In genomic region chr4:83975569-83975968, GRCm38 (mm10) we compare ENCODE assay signal across 21 mouse cellular contexts.
DNase-seq lines count a peak whose midpoint lies in the region; ATAC-seq and TF ChIP-seq lines count a peak whose summit lies in the region.
"Had no signal": no experiment of that assay in that cellular context is flagged by ENCODE, and none has a peak within 500 bp of the region (broad histone marks: within the 10 kb centered on the region; RNA-seq: fewer than 3 reads in every experiment).

No protein-coding gene starts in this region.

- no peak overlapping the region for H3K4me2 ChIP-seq in lung, embryonic 15.5 days
- H3K4me2 ChIP-seq in lung, postnatal 0 days (replicated peaks; ENCODE audit: low read depth, low read length), result no peak overlapping the region
- H3K4me2 ChIP-seq in hindbrain, embryonic 12.5 days (replicated peaks), result no peak overlapping the region
- H3K4me2 ChIP-seq: forebrain, embryonic 13.5 days; liver, embryonic 15.5 days had no signal

- DNase-seq in lung, postnatal 0 days (ENCODE audit: low spot score), result no peak
- no peak for DNase-seq in embryonic facial prominence, embryonic 10.5 days (ENCODE audit: low spot score)
- DNase-seq in limb, embryonic 10.5 days (ENCODE audit: low spot score), result no peak
- DNase-seq in kidney, postnatal 10 days, result no peak
- DNase-seq: adrenal gland, postnatal 25 days; cerebellum, adult 18-20 months; kidney, adult 11 months; kidney, postnatal 25 days; right cerebral cortex, postnatal 14 days; thymus, adult 2 months; thymus, postnatal 4 days had no signal

- peaks cover 21% of the 10 kb centered on the region for H3K4me1 ChIP-seq in lung, embryonic 15.5 days
- H3K4me1 ChIP-seq in lung, postnatal 0 days (ENCODE audit: insufficient read depth, low read depth, low read length), result no peaks in the 10 kb centered on the region
- peaks cover 27% of the 10 kb centered on the region for H3K4me1 ChIP-seq in embryonic facial prominence, embryonic 10.5 days
- peaks cover 34% of the 10 kb centered on the region for H3K4me1 ChIP-seq in limb, embryonic 10.5 days
- peaks cover 6% of the 10 kb centered on the region; the same call in 1 of the 2 replicates for H3K4me1 ChIP-seq in hindbrain, embryonic 12.5 days
- H3K4me1 ChIP-seq: forebrain, embryonic 13.5 days; liver, embryonic 15.5 days had no signal

- H3K79me2 ChIP-seq in macrophage (ENCODE audit: inconsistent target), result no peaks in the 10 kb centered on the region

- peak overlapping the region; percentile 47 for H3K27ac ChIP-seq in lung, embryonic 15.5 days
- no peak overlapping the region for H3K27ac ChIP-seq in lung, postnatal 0 days (ENCODE audit: low read length)
- peak overlapping the region; percentile 51 for H3K27ac ChIP-seq in embryonic facial prominence, embryonic 10.5 days (replicated peaks)
- H3K27ac ChIP-seq in limb, embryonic 10.5 days, result peak overlapping the region; percentile 72
- 0 out of 2 replicates have a peak overlapping the region, but pooled peaks have one; percentile 5 for H3K27ac ChIP-seq in macrophage
- no peak overlapping the region for H3K27ac ChIP-seq in hindbrain, embryonic 12.5 days
- H3K27ac ChIP-seq: forebrain, embryonic 13.5 days; left cerebral cortex, adult 2 months; liver, embryonic 15.5 days; neural tube, embryonic 13.5 days had no signal

- no peak overlapping the region for H3K9ac ChIP-seq in lung, embryonic 15.5 days
- no peak overlapping the region for H3K9ac ChIP-seq in lung, postnatal 0 days (replicated peaks; ENCODE audit: low read depth)
- H3K9ac ChIP-seq in hindbrain, embryonic 12.5 days, result no peak overlapping the region
- H3K9ac ChIP-seq: forebrain, embryonic 13.5 days; liver, embryonic 15.5 days; neural tube, embryonic 13.5 days had no signal

- no peaks in the 10 kb centered on the region for H3K9me3 ChIP-seq in lung, embryonic 15.5 days
- no peaks in the 10 kb centered on the region for H3K9me3 ChIP-seq in lung, postnatal 0 days (ENCODE audit: low read length)
- no peaks in the 10 kb centered on the region for H3K9me3 ChIP-seq in embryonic facial prominence, embryonic 10.5 days
- no peaks in the 10 kb centered on the region for H3K9me3 ChIP-seq in limb, embryonic 10.5 days (replicated peaks)
- no peaks in the 10 kb centered on the region for H3K9me3 ChIP-seq in hindbrain, embryonic 12.5 days (replicated peaks)
- H3K9me3 ChIP-seq: forebrain, embryonic 13.5 days; hindbrain, embryonic 10.5 days; liver, embryonic 15.5 days; neural tube, embryonic 13.5 days had no signal

- TF ChIP-seq EP300 in lung, postnatal 0 days (IDR thresholded peaks at IDR 0.05), result no peak

- no peaks in the 10 kb centered on the region for H3K36me3 ChIP-seq in lung, embryonic 15.5 days
- no peaks in the 10 kb centered on the region for H3K36me3 ChIP-seq in lung, postnatal 0 days (ENCODE audit: insufficient read depth, low read length)
- H3K36me3 ChIP-seq in embryonic facial prominence, embryonic 10.5 days (replicated peaks), result no peaks in the 10 kb centered on the region
- no peaks in the 10 kb centered on the region for H3K36me3 ChIP-seq in limb, embryonic 10.5 days
- H3K36me3 ChIP-seq in macrophage (ENCODE audit: inconsistent target), result no peaks in the 10 kb centered on the region
- H3K36me3 ChIP-seq in hindbrain, embryonic 12.5 days, result no peaks in the 10 kb centered on the region
- H3K36me3 ChIP-seq: hindbrain, embryonic 10.5 days; liver, embryonic 15.5 days; neural tube, embryonic 13.5 days had no signal

- no peaks in the 10 kb centered on the region for H3K27me3 ChIP-seq in lung, embryonic 15.5 days
- H3K27me3 ChIP-seq in lung, postnatal 0 days (replicated peaks; ENCODE audit: insufficient read depth, low read length), result no peaks in the 10 kb centered on the region
- H3K27me3 ChIP-seq in embryonic facial prominence, embryonic 10.5 days (replicated peaks; ENCODE audit: low read depth, poor library complexity, severe bottlenecking), result no peaks in the 10 kb centered on the region
- no peaks in the 10 kb centered on the region for H3K27me3 ChIP-seq in limb, embryonic 10.5 days (ENCODE audit: low read depth, poor library complexity, severe bottlenecking)
- no peaks in the 10 kb centered on the region; the same call in none of the 2 replicates for H3K27me3 ChIP-seq in hindbrain, embryonic 12.5 days
- H3K27me3 ChIP-seq: forebrain, embryonic 13.5 days; liver, embryonic 15.5 days had no signal

- 46% methylated on average over 5 of the region's 5 CpGs for WGBS in lung, embryonic 15.5 days
- WGBS in lung, postnatal 0 days, result 49% methylated on average over 5 of the region's 5 CpGs
- 87% methylated on average over 5 of the region's 5 CpGs for WGBS in embryonic facial prominence, embryonic 10.5 days
- WGBS in limb, embryonic 10.5 days, result 77% methylated on average over 5 of the region's 5 CpGs
- WGBS in macrophage (ENCODE audit: missing documents), result 67% methylated on average over 5 of the region's 5 CpGs
- WGBS in hindbrain, embryonic 12.5 days, result 64% methylated on average over 5 of the region's 5 CpGs

- no peak for ATAC-seq in lung, embryonic 15.5 days (ENCODE audit: borderline replicate concordance, extremely low read depth, low FRiP score, low TSS enrichment)
- no peak for ATAC-seq in lung, postnatal 0 days
- no peak for ATAC-seq in hindbrain, embryonic 12.5 days (ENCODE audit: low FRiP score)
- ATAC-seq: CD4-positive, CD25-positive, alpha-beta regulatory T cell, adult 4 months; midbrain, embryonic 16.5 days had no signal

- no peak for TF ChIP-seq CTCF in lung, postnatal 0 days (IDR thresholded peaks at IDR 0.05)

- H3K4me3 ChIP-seq in lung, embryonic 15.5 days, result no peak overlapping the region
- H3K4me3 ChIP-seq in lung, postnatal 0 days (ENCODE audit: low read depth, low read length), result no peak overlapping the region
- H3K4me3 ChIP-seq in embryonic facial prominence, embryonic 10.5 days, result no peak overlapping the region
- no peak overlapping the region for H3K4me3 ChIP-seq in limb, embryonic 10.5 days
- no peak overlapping the region for H3K4me3 ChIP-seq in macrophage (ENCODE audit: inconsistent target)
- H3K4me3 ChIP-seq in hindbrain, embryonic 12.5 days, result no peak overlapping the region
- H3K4me3 ChIP-seq: forebrain, embryonic 13.5 days; hindbrain, embryonic 10.5 days; left cerebral cortex, adult 2 months; liver, embryonic 15.5 days; neural tube, embryonic 13.5 days had no signal

Comparison
In these comparisons a context has a peak if more than half of its experiments do, and no peak if none do; other contexts are left out.
1. H3K27ac ChIP-seq: peak in lung, embryonic 15.5 days (single experiment), embryonic facial prominence, embryonic 10.5 days (single experiment), limb, embryonic 10.5 days (single experiment) and macrophage (single experiment); none in lung, postnatal 0 days (single experiment) and hindbrain, embryonic 12.5 days (single experiment).